Mouse (Mus musculus): ENCODE measurements at regions not wholly inside any gene's neighbourhood (a gene's known extent, or its start where the extent isn't known, plus 50 kb on each side); places are given as distances from the start of the nearest gene placed in this dataset.

- no peak for TF ChIP-seq CTCF (IDR thresholded peaks at IDR 0.05; ENCODE audit: low read depth)
- no peak for TF ChIP-seq EP300 (IDR thresholded peaks at IDR 0.05; ENCODE audit: low read depth)
Measured at GRCm38 (mm10) chr3:58342096-58342495, 72.4 kb upstream of the Tsc22d2 start.

Data from heart, postnatal 0 days (tissue).